ENCODE assay signal across 8 mouse cellular contexts in the genomic region with DNA sequence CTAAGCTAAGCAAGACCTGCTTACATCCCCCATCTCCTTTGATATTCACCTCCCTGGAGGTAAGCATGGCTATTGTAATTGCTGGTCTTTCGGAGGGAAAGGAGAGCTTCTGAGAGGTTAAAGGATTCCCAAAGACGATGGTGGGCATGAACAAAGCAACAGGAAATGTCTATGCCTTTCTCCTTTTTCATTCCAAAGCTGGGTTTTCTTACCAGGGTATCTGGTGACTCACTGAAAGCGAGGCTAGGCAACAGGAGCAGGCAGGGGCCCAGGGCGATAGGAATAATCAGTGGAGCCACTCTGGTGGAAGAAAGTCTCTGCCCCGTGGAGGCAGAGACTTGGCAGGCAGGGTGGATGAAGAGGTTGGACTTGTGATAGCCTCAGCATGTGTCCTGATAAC. TPM values are rescaled to one million over a fixed set of nuclear protein-coding genes. Genes with fewer than 3 reads are reported as not detected.
DNase-seq lines count a peak whose midpoint lies in the region; ATAC-seq and TF ChIP-seq lines count a peak whose summit lies in the region.

A gene (minus strand): TSS at position 272 of the 400 bp plus-strand sequence.

- intact Hi-C loops in heart, postnatal 10 days (cut with DNase I): no loop called here

- peak within 1 kb of the TSS; percentile 66 for H3K9ac ChIP-seq in heart, embryonic 15.5 days
- peak within 1 kb of the TSS; percentile 51 for H3K9ac ChIP-seq in forebrain, embryonic 14.5 days (ENCODE audit: low read length)
- no peak within 1 kb of the TSS for H3K9ac ChIP-seq in liver, embryonic 15.5 days

- H3K27me3 ChIP-seq in heart, embryonic 15.5 days: peaks cover 13% of the 10 kb centered on the region
- H3K27me3 ChIP-seq in forebrain, embryonic 14.5 days (replicated peaks; ENCODE audit: control insufficient read depth, insufficient read depth, low read length): peaks cover 12% of the 10 kb centered on the region; the same call in 1 of the 2 replicates
- peaks cover 27% of the 10 kb centered on the region for H3K27me3 ChIP-seq in liver, embryonic 15.5 days
- no peaks in the 10 kb centered on the region; the same call in 1 of the 2 replicates for H3K27me3 ChIP-seq in thymus, adult 2 months (ENCODE audit: control insufficient read depth, insufficient read depth, low read length)

- no peak for ATAC-seq in heart, embryonic 15.5 days (replicated peaks; ENCODE audit: insufficient number of reproducible peaks, insufficient read depth, low FRiP score, low read depth)
- no peak for ATAC-seq in forebrain, embryonic 14.5 days
- ATAC-seq in liver, embryonic 15.5 days (ENCODE audit: insufficient read depth): no peak
- no peak for ATAC-seq in megakaryocyte progenitor cell, adult 5-6 weeks (replicated peaks; ENCODE audit: poor library complexity)

- no peak for DNase-seq in heart, postnatal 10 days
- peak; percentile 98 for DNase-seq in R1 (ENCODE audit: low read depth, low spot score)
- DNase-seq in forebrain, embryonic 14.5 days (ENCODE audit: low spot score): no peak
- DNase-seq in thymus, adult 2 months: no peak
- no peak for DNase-seq in testis, postnatal 10 days (ENCODE audit: low spot score)

- TF ChIP-seq POLR2A in thymus, adult 2 months (IDR thresholded peaks at IDR 0.05; ENCODE audit: control insufficient read depth, extremely low read depth, insufficient read depth, low read length, poor library complexity): no peak

- H3K4me3 ChIP-seq in heart, embryonic 15.5 days: peak within 1 kb of the TSS; percentile 56
- peak within 1 kb of the TSS; percentile 42 for H3K4me3 ChIP-seq in forebrain, embryonic 14.5 days (ENCODE audit: low read depth, low read length)
- peak within 1 kb of the TSS; percentile 37 for H3K4me3 ChIP-seq in liver, embryonic 15.5 days (replicated peaks)
- H3K4me3 ChIP-seq in thymus, adult 2 months (ENCODE audit: control insufficient read depth, insufficient read depth, low read length): no peak within 1 kb of the TSS

- H3K4me1 ChIP-seq in heart, embryonic 15.5 days (replicated peaks): peaks cover 9% of the 10 kb centered on the region
- H3K4me1 ChIP-seq in forebrain, embryonic 14.5 days (ENCODE audit: control insufficient read depth, insufficient read depth, low read length): peaks cover 4% of the 10 kb centered on the region; the same call in 1 of the 2 replicates
- no peaks in the 10 kb centered on the region for H3K4me1 ChIP-seq in liver, embryonic 15.5 days (replicated peaks)
- no peaks in the 10 kb centered on the region for H3K4me1 ChIP-seq in thymus, adult 2 months (replicated peaks; ENCODE audit: control insufficient read depth, insufficient read depth, low read length)

- H3K27ac ChIP-seq in heart, embryonic 15.5 days: no peak within 1 kb of the TSS
- H3K27ac ChIP-seq in forebrain, embryonic 14.5 days (ENCODE audit: low read depth, low read length): no peak within 1 kb of the TSS
- H3K27ac ChIP-seq in liver, embryonic 15.5 days (replicated peaks): no peak within 1 kb of the TSS
- H3K27ac ChIP-seq in thymus, adult 2 months (ENCODE audit: control insufficient read depth, insufficient read depth, low read length): no peak within 1 kb of the TSS

- H3K9me3 ChIP-seq in heart, embryonic 15.5 days (replicated peaks): no peaks in the 10 kb centered on the region
- H3K9me3 ChIP-seq in forebrain, embryonic 14.5 days (replicated peaks; ENCODE audit: control insufficient read depth, low read length): no peaks in the 10 kb centered on the region
- no peaks in the 10 kb centered on the region for H3K9me3 ChIP-seq in liver, embryonic 15.5 days (replicated peaks)

- 29% methylated on average over 5 of the region's 5 CpGs for WGBS in heart, embryonic 15.5 days
- whole genome bisulfite sequencing in forebrain, embryonic 14.5 days: 9% methylated on average over 5 of the region's 5 CpGs
- 37% methylated on average over 5 of the region's 5 CpGs for WGBS in liver, embryonic 15.5 days (ENCODE audit: insufficient replicate concordance)
- WGBS in thymus, adult 2 months: 89% methylated on average over 5 of the region's 5 CpGs

- H3K36me3 ChIP-seq in heart, embryonic 15.5 days: no peaks in the 10 kb centered on the region
- H3K36me3 ChIP-seq in forebrain, embryonic 14.5 days (ENCODE audit: control insufficient read depth, insufficient read depth, low read length): no peaks in the 10 kb centered on the region
- no peaks in the 10 kb centered on the region for H3K36me3 ChIP-seq in liver, embryonic 15.5 days (replicated peaks)
- no peaks in the 10 kb centered on the region for H3K36me3 ChIP-seq in thymus, adult 2 months (ENCODE audit: control insufficient read depth, insufficient read depth, low read length)

- peak within 1 kb of the TSS; percentile 91 for H3K4me2 ChIP-seq in heart, embryonic 15.5 days
- H3K4me2 ChIP-seq in forebrain, embryonic 14.5 days (ENCODE audit: low read length): peak within 1 kb of the TSS; percentile 84
- peak within 1 kb of the TSS; percentile 62 for H3K4me2 ChIP-seq in liver, embryonic 15.5 days

- no peak for TF ChIP-seq CTCF in thymus, adult 2 months (IDR thresholded peaks at IDR 0.05; ENCODE audit: borderline replicate concordance, control insufficient read depth, extremely low read depth, insufficient read depth, low read length, poor library complexity)

RNA-seq across cellular contexts. Expression of the gene that starts here (rescaled TPM):
- 5.5 and 6.2 TPM in 2 replicates for polyA plus RNA-seq in heart, embryonic 15.5 days (2015; fragmentation: Nextera tagmentation; extraction: Ambion mirVana)
- 1 to 10 TPM; 8.9 to 9.4 TPM for total RNA-seq in heart, postnatal 10 days (2021)
- polyA plus RNA-seq in forebrain, embryonic 14.5 days (2014; fragmentation: Nextera tagmentation; extraction: Ambion mirVana): 4.8 and 6.2 TPM in 2 replicates
- polyA plus RNA-seq in liver, embryonic 15.5 days (2015; fragmentation: Nextera tagmentation; extraction: Ambion mirVana): 2.7 and 2.9 TPM in 2 replicates
- polyA plus RNA-seq in thymus, adult 2 months (2012; rRNA removed): 0.41 and 0.49 TPM in 2 replicates
- total RNA-seq in megakaryocyte progenitor cell, adult 5-6 weeks (2015): 0.22 TPM in 1 of 2 replicates, not detected in the other
- not detected in 2 replicates for total RNA-seq in megakaryocyte progenitor cell, adult 5-6 weeks (2017)

Comparison
In these comparisons a context has a peak if more than half of its experiments do, and no peak if none do; other contexts are left out.
1. RNA of the gene that starts here (total RNA-seq): 8.9 to 9.4 TPM in heart, postnatal 10 days; 0.22 TPM in megakaryocyte progenitor cell, adult 5-6 weeks; every median in the first group is over 4 times any median in the second.
2. Peak in every context shown above with its lines, with median percentiles within 50 percentile points of each other: H3K4me2 ChIP-seq.